Mouse (Mus musculus) embryonic facial prominence, embryonic 14.5 days (tissue): ENCODE data around the gene Umad1. TPM values are rescaled to one million over a fixed set of nuclear protein-coding genes. Genes with fewer than 3 reads are reported as not detected.
A peak's percentile ranks its signal among the peaks of the same experiment; 100 is the strongest.

Source experiments
- ATAC-seq: fragments of 200-750 bp; cut with Nextera tagmentation; 2 replicates; pipeline ENCODE4 v1.8.0; 2017; ENCODE audit warnings: low read depth, moderate number of reproducible peaks, moderate TSS enrichment
- DNase-seq: peaks from one replicate; pipeline ENCODE4 v3.0.0-alpha.2; 2015; ENCODE audit warnings: low spot score
- H3K27ac ChIP-seq: fragments of 300-500 bp; sonication (generic); replicated peaks from 2 replicates; pipeline ENCODE4 v1.5.1; 2014; ENCODE audit warnings: low read depth, mild to moderate bottlenecking, low read length, moderate library complexity
- H3K27me3 ChIP-seq: fragments of 300-500 bp; sonication (generic); replicated peaks from 2 replicates; pipeline ENCODE4 v1.6.1; 2014; ENCODE audit warnings: low read length; ENCODE audit not compliant: control insufficient read depth, insufficient read depth
- H3K36me3 ChIP-seq: fragments of 300-500 bp; sonication (generic); 2 replicates; pipeline ENCODE4 v1.6.1; 2014; ENCODE audit warnings: low read length, mixed read lengths; ENCODE audit not compliant: control insufficient read depth, insufficient read depth
- H3K4me1 ChIP-seq: fragments of 300-500 bp; sonication (generic); 2 replicates; pipeline ENCODE4 v1.6.1; 2014; ENCODE audit warnings: antibody characterized with exemption, low read length; ENCODE audit not compliant: control insufficient read depth, insufficient read depth
- H3K4me2 ChIP-seq: fragments of 300-500 bp; sonication (generic); 2 replicates; pipeline ENCODE4 v1.6.1; 2014; ENCODE audit warnings: low read depth, mild to moderate bottlenecking, low read length, moderate library complexity, mixed read lengths
- H3K4me3 ChIP-seq: fragments of 300-500 bp; sonication (generic); 2 replicates; pipeline ENCODE4 v1.5.1; 2014; ENCODE audit warnings: low read depth, mild to moderate bottlenecking, low read length
- H3K9ac ChIP-seq: fragments of 300-500 bp; sonication (generic); 2 replicates; pipeline ENCODE4 v1.6.1; 2014; ENCODE audit warnings: low read depth, mild to moderate bottlenecking, low read length, moderate library complexity, mixed read lengths
- H3K9me3 ChIP-seq: fragments of 300-500 bp; sonication (generic); 2 replicates; pipeline ENCODE4 v1.6.1; 2016; ENCODE audit warnings: low read length; ENCODE audit not compliant: control insufficient read depth
- WGBS: fragments of 180-500 bp; shearing (Covaris S2); extraction: QIAGEN DNeasy Blood & Tissue Kit; methylation state at CpG from one replicate; pipeline ENCODE4 v1.1.7; 2014; 5-methylcytosine and 5-hydroxymethylcytosine counted together
- polyA plus RNA-seq: library from polyadenylated mRNA; unstranded; fragments of >200 nt; fragmentation: Nextera tagmentation; extraction: Ambion mirVana; gene quantifications from 2 replicates; pipeline ENCODE4 v1.2.1, GENCODE M21; 2014

Umad1 gene
- polyA plus RNA-seq, 1 experiment from 2014 or later = 20.0 TPM

- DNase-seq (peak; percentile 40), ATAC-seq (no peak; the same call in 1 of the 2 replicates)
- H3K4me1 ChIP-seq = no peaks in the 10 kb centered on the region
- H3K9ac ChIP-seq = no peak overlapping the region
- no peaks in the 10 kb centered on the region for H3K9me3 ChIP-seq
- WGBS = 41% methylated on average over 6 of the region's 6 CpGs
- H3K4me3 ChIP-seq = no peak overlapping the region
- H3K36me3 ChIP-seq = 0 out of 2 replicates have a peak, but pooled peaks cover 6% of the 10 kb centered on the region
- H3K27ac ChIP-seq = no peak overlapping the region
- H3K4me2 ChIP-seq = no peak overlapping the region
- H3K27me3 ChIP-seq = no peaks in the 10 kb centered on the region
These were observed 15.4 kb downstream of the Umad1 start for GRCm38 (mm10) chr6:8274387-8275054.

- Histone ChIP-seq H3K27me3 (no peaks in the 10 kb centered on the region), H3K9ac (no peak overlapping the region), H3K4me3 (no peak overlapping the region), H3K27ac (no peak overlapping the region), H3K4me1 (no peaks in the 10 kb centered on the region), H3K9me3 (no peaks in the 10 kb centered on the region), H3K36me3 (0 out of 2 replicates have a peak, but pooled peaks cover 6% of the 10 kb centered on the region), H3K4me2 (no peak overlapping the region)
- 5% methylated on average over 1 of the region's 1 CpGs for WGBS
- ATAC-seq (peak; percentile 69; the same call in 1 of the 2 replicates), DNase-seq (peak; percentile 79)
These were observed 16.0 kb downstream of the Umad1 start for GRCm38 (mm10) chr6:8275098-8275497.

GRCm38 (mm10) chr6:8276431-8276830 is 17.3 kb downstream of the Umad1 start:
- 0 out of 2 replicates have a peak, but pooled peaks cover 6% of the 10 kb centered on the region for H3K36me3 ChIP-seq
- H3K4me3 ChIP-seq = no peak overlapping the region
- no peaks in the 10 kb centered on the region for H3K9me3 ChIP-seq
- no peaks in the 10 kb centered on the region for H3K27me3 ChIP-seq
- WGBS = 85% methylated on average over 4 of the region's 4 CpGs
- no peak overlapping the region for H3K4me2 ChIP-seq
- no peak overlapping the region for H3K9ac ChIP-seq
- no peaks in the 10 kb centered on the region for H3K4me1 ChIP-seq
- no peak overlapping the region for H3K27ac ChIP-seq
- ATAC-seq = no peak
- DNase-seq = no peak

GRCm38 (mm10) chr6:8278426-8279002 is 19.4 kb downstream of the Umad1 start:
- ATAC-seq = no peak
- Histone ChIP-seq H3K9me3 (no peaks in the 10 kb centered on the region), H3K36me3 (no peaks in the 10 kb centered on the region), H3K4me1 (no peaks in the 10 kb centered on the region), H3K27me3 (no peaks in the 10 kb centered on the region), H3K4me3 (no peak overlapping the region), H3K4me2 (no peak overlapping the region), H3K27ac (no peak overlapping the region), H3K9ac (no peak overlapping the region)
- WGBS = 77% methylated on average over 5 of the region's 5 CpGs
- no peak for DNase-seq

GRCm38 (mm10) chr6:8283255-8283654 is 24.2 kb downstream of the Umad1 start:
- WGBS = 74% methylated on average over 4 of the region's 4 CpGs
- no peak for ATAC-seq
- Histone ChIP-seq H3K27me3 (no peaks in the 10 kb centered on the region), H3K9me3 (no peaks in the 10 kb centered on the region), H3K36me3 (no peaks in the 10 kb centered on the region), H3K4me3 (no peak overlapping the region), H3K4me2 (no peak overlapping the region), H3K4me1 (peaks cover 4% of the 10 kb centered on the region; the same call in 1 of the 2 replicates), H3K27ac (no peak overlapping the region), H3K9ac (no peak overlapping the region)
- no peak for DNase-seq

GRCm38 (mm10) chr6:8285401-8285960 is 26.4 kb downstream of the Umad1 start:
- WGBS = 47% methylated on average over 3 of the region's 3 CpGs
- H3K4me1 ChIP-seq = peaks cover 4% of the 10 kb centered on the region; the same call in 1 of the 2 replicates
- H3K4me2 ChIP-seq = no peak overlapping the region
- H3K9ac ChIP-seq = no peak overlapping the region
- H3K9me3 ChIP-seq = no peaks in the 10 kb centered on the region
- no peaks in the 10 kb centered on the region for H3K27me3 ChIP-seq
- ATAC-seq (no peak), DNase-seq (peak; percentile 67)
- H3K27ac ChIP-seq = no peak overlapping the region
- H3K4me3 ChIP-seq = no peak overlapping the region
- H3K36me3 ChIP-seq = no peaks in the 10 kb centered on the region

GRCm38 (mm10) chr6:8286146-8286545 is 27.1 kb downstream of the Umad1 start:
- Histone ChIP-seq H3K36me3 (no peaks in the 10 kb centered on the region), H3K27ac (no peak overlapping the region), H3K4me3 (no peak overlapping the region), H3K4me2 (no peak overlapping the region), H3K9me3 (no peaks in the 10 kb centered on the region), H3K27me3 (no peaks in the 10 kb centered on the region), H3K9ac (no peak overlapping the region), H3K4me1 (peaks cover 4% of the 10 kb centered on the region; the same call in 1 of the 2 replicates)
- DNase-seq (no peak), ATAC-seq (no peak)
- WGBS = 88% methylated on average over 3 of the region's 3 CpGs

- ATAC-seq (no peak), DNase-seq (no peak)
- Histone ChIP-seq H3K9ac (no peak overlapping the region), H3K36me3 (no peaks in the 10 kb centered on the region), H3K4me1 (peaks cover 4% of the 10 kb centered on the region; the same call in 1 of the 2 replicates), H3K9me3 (no peaks in the 10 kb centered on the region), H3K4me3 (no peak overlapping the region), H3K4me2 (no peak overlapping the region), H3K27ac (no peak overlapping the region), H3K27me3 (no peaks in the 10 kb centered on the region)
- 59% methylated on average over 4 of the region's 4 CpGs for WGBS
These were observed 29.9 kb downstream of the Umad1 start for GRCm38 (mm10) chr6:8288755-8289580.
